17 mouse cellular contexts compared by ENCODE assay signal in genomic region chr9:104183181-104183580, GRCm38 (mm10). TPM values are rescaled to one million over a fixed set of nuclear protein-coding genes. Genes with fewer than 3 reads are reported as not detected.
"Had no signal": no experiment of that assay in that cellular context is flagged by ENCODE, and none has a peak within 500 bp of the region (broad histone marks: within the 10 kb centered on the region; RNA-seq: fewer than 3 reads in every experiment).

No protein-coding gene starts in this region.

- H3K4me3 ChIP-seq: lung, embryonic 15.5 days; megakaryocyte, embryonic 14.5 days; midbrain, embryonic 13.5 days; midbrain, embryonic 15.5 days; neural tube, embryonic 12.5 days had no signal

- DNase-seq: liver, postnatal 0 days; lung, adult 2 months; lung, postnatal 14 days; lung, postnatal 36 days; right cerebral cortex, postnatal 14 days; spleen, adult 18-20 months; thymus, adult 2 months; thymus, postnatal 25 days; thymus, postnatal 4 days had no signal

- H3K27ac ChIP-seq: lung, embryonic 15.5 days; macrophage; midbrain, embryonic 13.5 days; midbrain, embryonic 15.5 days; neural tube, embryonic 12.5 days had no signal

RNA-seq across cellular contexts. Expression of gene Ackr4, which starts 56.4 kb away (rescaled TPM):
- total RNA-seq: megakaryocyte progenitor cell, adult 5-6 weeks; monocyte, adult 5-6 weeks had no signal
